Mouse (Mus musculus) heart, embryonic 15.5 days (tissue): ENCODE results near the gene Erp27. TPM values are rescaled to one million over a fixed set of nuclear protein-coding genes. Genes with fewer than 3 reads are reported as not detected.

Experiments
- ATAC-seq: fragments of 200-750 bp; cut with Nextera tagmentation; replicated peaks from 2 replicates; pipeline ENCODE4 v1.8.0; 2017; ENCODE audit warnings: low read depth, moderate TSS enrichment; ENCODE audit not compliant: insufficient number of reproducible peaks, insufficient read depth, low FRiP score
- H3K27ac ChIP-seq: fragments of 300-500 bp; sonication (generic); 2 replicates; pipeline ENCODE4 v1.5.1; 2015; ENCODE audit warnings: mild to moderate bottlenecking, inconsistent platforms
- H3K27me3 ChIP-seq: fragments of 300-500 bp; sonication (generic); 2 replicates; pipeline ENCODE4 v1.6.1; 2015; ENCODE audit warnings: inconsistent platforms
- H3K36me3 ChIP-seq: fragments of 300-500 bp; sonication (generic); 2 replicates; pipeline ENCODE4 v1.6.1; 2015; ENCODE audit warnings: mild to moderate bottlenecking, inconsistent platforms
- H3K4me1 ChIP-seq: fragments of 300-500 bp; sonication (generic); replicated peaks from 2 replicates; pipeline ENCODE4 v1.6.1; 2015; ENCODE audit warnings: inconsistent platforms
- H3K4me2 ChIP-seq: fragments of 300-500 bp; sonication (generic); 2 replicates; pipeline ENCODE4 v1.6.1; 2015; ENCODE audit warnings: inconsistent platforms, mild to moderate bottlenecking, moderate library complexity
- H3K4me3 ChIP-seq: fragments of 300-500 bp; sonication (generic); 2 replicates; pipeline ENCODE4 v1.5.1; 2015; ENCODE audit warnings: mild to moderate bottlenecking, inconsistent platforms
- H3K9ac ChIP-seq: fragments of 300-500 bp; sonication (generic); 2 replicates; pipeline ENCODE4 v1.6.1; 2015; ENCODE audit warnings: mild to moderate bottlenecking, inconsistent platforms
- H3K9me3 ChIP-seq: fragments of 300-500 bp; sonication (generic); replicated peaks from 2 replicates; pipeline ENCODE4 v1.6.1; 2016; ENCODE audit warnings: inconsistent platforms
- WGBS: fragments of 180-500 bp; shearing (Covaris S2); methylation state at CpG from one replicate; pipeline ENCODE4 v1.1.7; 2015; ENCODE audit warnings: mixed read lengths; 5-methylcytosine and 5-hydroxymethylcytosine counted together
- polyA plus RNA-seq: library from polyadenylated mRNA; unstranded; fragments of >200 nt; fragmentation: Nextera tagmentation; extraction: Ambion mirVana; gene quantifications from 2 replicates; pipeline ENCODE4 v1.2.1, GENCODE M21; 2015

The Erp27 gene
- polyA plus RNA-seq, 1 experiment from 2014 or later, result 0.87 TPM

- 39% methylated on average over 8 of the region's 8 CpGs for WGBS
- Histone ChIP-seq H3K9ac (no peak overlapping the region), H3K9me3 (no peaks in the 10 kb centered on the region), H3K4me2 (peak overlapping the region; percentile 64; the same call in 1 of the 2 replicates), H3K36me3 (no peaks in the 10 kb centered on the region), H3K4me3 (no peak overlapping the region), H3K27me3 (no peaks in the 10 kb centered on the region), H3K4me1 (peaks cover 54% of the 10 kb centered on the region), H3K27ac (peak overlapping the region; percentile 95)
- no peak for ATAC-seq
Observed at GRCm38 (mm10) chr6:136858420-136858819, 63.6 kb downstream of the Erp27 start.

- peak overlapping the region; percentile 46 for H3K9ac ChIP-seq
- WGBS, result 4% methylated on average over 11 of the region's 11 CpGs
- H3K27me3 ChIP-seq, result no peaks in the 10 kb centered on the region
- ATAC-seq, result peak; percentile 78
- peak overlapping the region; percentile 64 for H3K4me2 ChIP-seq
- no peaks in the 10 kb centered on the region for H3K36me3 ChIP-seq
- peak overlapping the region; percentile 41 for H3K4me3 ChIP-seq
- H3K4me1 ChIP-seq, result peaks cover 55% of the 10 kb centered on the region
- peak overlapping the region; percentile 95 for H3K27ac ChIP-seq
- no peaks in the 10 kb centered on the region for H3K9me3 ChIP-seq
Observed at GRCm38 (mm10) chr6:136857873-136858260, 64.1 kb downstream of the Erp27 start.

Other genes starting within 250 kb of the Erp27 start
- gene Gucy2c, start 140.4 kb downstream of the Erp27 start, polyA plus RNA-seq, result 0.04 TPM in 1 of 2 replicates, not detected in the other
- 0.21 and 0.25 TPM in 2 replicates for gene Hist4h4, start 117.8 kb downstream of the Erp27 start, polyA plus RNA-seq
- gene H2afj, start 113.9 kb downstream of the Erp27 start, polyA plus RNA-seq, result 75.6 and 76.8 TPM in 2 replicates
- gene BC049715, start 94.6 kb downstream of the Erp27 start, polyA plus RNA-seq, result 1.3 and 1.9 TPM in 2 replicates
- gene Wbp11, start 93.9 kb downstream of the Erp27 start, polyA plus RNA-seq, result 60.4 and 66.9 TPM in 2 replicates
- gene Smco3, start 86.7 kb downstream of the Erp27 start, polyA plus RNA-seq, result 0.30 TPM in 1 of 2 replicates, not detected in the other
- gene Art4, start 64.4 kb downstream of the Erp27 start, polyA plus RNA-seq, result 14.4 and 16.5 TPM in 2 replicates
- 595 and 619 TPM in 2 replicates for gene Mgp, start 46.4 kb downstream of the Erp27 start, polyA plus RNA-seq
- gene Pde6h, start 1.7 kb upstream of the Erp27 start, polyA plus RNA-seq, result 0.18 and 0.26 TPM in 2 replicates
- 75.6 and 126 TPM in 2 replicates for gene Arhgdib, start 19.7 kb upstream of the Erp27 start, polyA plus RNA-seq
- gene Rerg, start 248.3 kb upstream of the Erp27 start, polyA plus RNA-seq, result 5.5 and 6.2 TPM in 2 replicates